Mouse (Mus musculus) stomach, embryonic 15.5 days (tissue): ENCODE measurements around the gene Zdhhc17. TPM values are rescaled to one million over a fixed set of nuclear protein-coding genes. Genes with fewer than 3 reads are reported as not detected.

Experiments
- ATAC-seq: fragments of 200-750 bp; cut with Nextera tagmentation; 2 replicates; pipeline ENCODE4 v1.8.0; 2017; ENCODE audit warnings: low read depth, moderate number of reproducible peaks, moderate TSS enrichment; ENCODE audit not compliant: insufficient read depth, low FRiP score
- H3K27ac ChIP-seq: fragments of 300-500 bp; sonication (generic); 2 replicates; pipeline ENCODE4 v1.5.1; 2015; ENCODE audit warnings: mild to moderate bottlenecking, inconsistent platforms
- H3K27me3 ChIP-seq: fragments of 300-500 bp; sonication (generic); replicated peaks from 2 replicates; pipeline ENCODE4 v1.6.1; 2015; ENCODE audit warnings: inconsistent platforms
- H3K36me3 ChIP-seq: fragments of 300-500 bp; sonication (generic); 2 replicates; pipeline ENCODE4 v1.6.1; 2015; ENCODE audit warnings: inconsistent platforms
- H3K4me1 ChIP-seq: fragments of 300-500 bp; sonication (generic); 2 replicates; pipeline ENCODE4 v1.6.1; 2015; ENCODE audit warnings: inconsistent platforms
- H3K4me2 ChIP-seq: fragments of 300-500 bp; sonication (generic); 2 replicates; pipeline ENCODE4 v1.6.1; 2015; ENCODE audit warnings: mild to moderate bottlenecking, inconsistent platforms
- H3K4me3 ChIP-seq: fragments of 300-500 bp; sonication (generic); replicated peaks from 2 replicates; pipeline ENCODE4 v1.5.1; 2015; ENCODE audit warnings: inconsistent platforms
- H3K9ac ChIP-seq: fragments of 300-500 bp; sonication (generic); 2 replicates; pipeline ENCODE4 v1.6.1; 2015; ENCODE audit warnings: inconsistent platforms
- H3K9me3 ChIP-seq: fragments of 300-500 bp; sonication (generic); 2 replicates; pipeline ENCODE4 v1.6.1; 2016; ENCODE audit warnings: inconsistent platforms
- WGBS: fragments of 180-500 bp; shearing (Covaris S2); methylation state at CpG from one replicate; pipeline ENCODE4 v1.1.7; 2015; 5-methylcytosine and 5-hydroxymethylcytosine counted together
- polyA plus RNA-seq: library from polyadenylated mRNA; unstranded; fragments of >200 nt; fragmentation: Nextera tagmentation; extraction: Ambion mirVana; gene quantifications from 2 replicates; pipeline ENCODE4 v1.2.1, GENCODE M21; 2015

Gene Zdhhc17
- polyA plus RNA-seq, 1 experiment from 2014 or later = 17.5 TPM

GRCm38 (mm10) chr10:110931913-110932560 lies 77.9 kb downstream of the Zdhhc17 start:
- Histone ChIP-seq H3K9ac (no peak overlapping the region), H3K27me3 (no peaks in the 10 kb centered on the region), H3K4me1 (peaks cover 27% of the 10 kb centered on the region), H3K9me3 (no peaks in the 10 kb centered on the region), H3K36me3 (no peaks in the 10 kb centered on the region), H3K27ac (peak overlapping the region; percentile 44; the same call in 1 of the 2 replicates), H3K4me3 (peak overlapping the region; percentile 8; the same call in 1 of the 2 replicates), H3K4me2 (peak overlapping the region; percentile 35)
- 57% methylated on average over 20 of the region's 20 CpGs for WGBS
- no peak for ATAC-seq

- WGBS = 68% methylated on average over 13 of the region's 13 CpGs
- no peaks in the 10 kb centered on the region for H3K27me3 ChIP-seq
- peak overlapping the region; percentile 44; the same call in 1 of the 2 replicates for H3K27ac ChIP-seq
- peaks cover 32% of the 10 kb centered on the region for H3K4me1 ChIP-seq
- H3K4me3 ChIP-seq = peak overlapping the region; percentile 8; the same call in 1 of the 2 replicates
- no peaks in the 10 kb centered on the region for H3K9me3 ChIP-seq
- no peaks in the 10 kb centered on the region for H3K36me3 ChIP-seq
- H3K4me2 ChIP-seq = peak overlapping the region; percentile 35
- no peak overlapping the region for H3K9ac ChIP-seq
- no peak for ATAC-seq
Observed at GRCm38 (mm10) chr10:110931161-110931912, 78.6 kb downstream of the Zdhhc17 start.

DNA sequence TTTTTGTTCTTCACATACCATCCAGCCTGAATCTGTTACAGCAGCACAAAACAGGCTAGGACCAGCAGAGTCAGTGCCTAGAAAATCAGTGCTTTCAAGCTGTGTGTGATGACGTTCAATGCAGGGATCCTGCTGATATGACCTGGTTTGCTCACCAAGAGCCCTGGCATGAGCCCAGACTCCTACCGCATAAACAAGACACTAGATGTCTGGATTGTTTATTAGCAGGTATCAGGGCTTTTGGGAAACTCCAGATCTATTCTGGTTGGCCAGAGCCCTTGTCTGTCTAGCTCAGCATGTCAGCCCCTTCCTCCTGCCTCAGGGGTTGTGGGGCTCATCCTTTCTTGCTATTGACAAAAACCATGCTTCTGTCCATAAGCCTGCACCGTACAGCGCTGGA lies 80.2 kb downstream of the Zdhhc17 start:
- Histone ChIP-seq H3K4me3 (no peak overlapping the region), H3K4me1 (peaks cover 41% of the 10 kb centered on the region), H3K36me3 (no peaks in the 10 kb centered on the region), H3K27me3 (no peaks in the 10 kb centered on the region), H3K4me2 (no peak overlapping the region), H3K9me3 (no peaks in the 10 kb centered on the region), H3K27ac (no peak overlapping the region), H3K9ac (no peak overlapping the region)
- ATAC-seq = no peak
- WGBS = 48% methylated on average over 4 of the region's 4 CpGs

DNA sequence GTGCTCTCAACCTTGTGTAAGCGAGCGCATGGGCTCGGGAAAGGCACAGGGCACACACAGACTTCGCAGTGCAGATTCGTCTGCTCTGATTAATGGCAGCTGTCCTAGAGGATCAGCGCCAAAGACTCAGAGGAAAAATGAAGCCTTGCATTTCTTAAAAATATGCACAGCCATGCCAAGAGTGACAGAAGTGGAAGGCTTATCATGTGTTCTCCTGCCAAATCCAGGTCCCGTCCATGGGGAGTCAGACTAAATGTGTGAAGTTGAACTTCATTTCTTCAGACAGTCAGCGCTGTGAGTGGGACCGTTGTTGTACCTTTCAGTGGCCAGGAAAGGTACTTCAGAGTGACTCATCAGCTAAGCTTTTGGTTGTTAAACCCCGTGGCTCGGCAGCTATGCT lies 82.4 kb downstream of the Zdhhc17 start:
- H3K27me3 ChIP-seq = no peaks in the 10 kb centered on the region
- H3K4me2 ChIP-seq = peak overlapping the region; percentile 32; the same call in 1 of the 2 replicates
- H3K4me1 ChIP-seq = peaks cover 48% of the 10 kb centered on the region
- H3K9me3 ChIP-seq = no peaks in the 10 kb centered on the region
- peak; percentile 40; the same call in 1 of the 2 replicates for ATAC-seq
- WGBS = 25% methylated on average over 11 of the region's 11 CpGs
- H3K36me3 ChIP-seq = no peaks in the 10 kb centered on the region
- peak overlapping the region; percentile 33; the same call in 1 of the 2 replicates for H3K27ac ChIP-seq
- H3K4me3 ChIP-seq = no peak overlapping the region
- no peak overlapping the region for H3K9ac ChIP-seq

- ATAC-seq = no peak
Observed at GRCm38 (mm10) chr10:110922612-110923011, 87.3 kb downstream of the Zdhhc17 start.

GRCm38 (mm10) chr10:110921890-110922289 lies 88.0 kb downstream of the Zdhhc17 start:
- 47% methylated on average over 3 of the region's 3 CpGs for WGBS
- no peaks in the 10 kb centered on the region for H3K36me3 ChIP-seq
- H3K4me1 ChIP-seq = peaks cover 37% of the 10 kb centered on the region
- H3K4me2 ChIP-seq = peak overlapping the region; percentile 86
- H3K9ac ChIP-seq = no peak overlapping the region
- peak overlapping the region; percentile 48; the same call in 1 of the 2 replicates for H3K27ac ChIP-seq
- no peaks in the 10 kb centered on the region for H3K27me3 ChIP-seq
- H3K4me3 ChIP-seq = peak overlapping the region; percentile 75
- peak; percentile 23; the same call in 1 of the 2 replicates for ATAC-seq
- H3K9me3 ChIP-seq = no peaks in the 10 kb centered on the region

More at GRCm38 (mm10) chr10:110922612-110923011, 87.3 kb downstream of the Zdhhc17 start:
- no peaks in the 10 kb centered on the region for H3K27me3 ChIP-seq
- peaks cover 44% of the 10 kb centered on the region for H3K4me1 ChIP-seq
- 0 out of 2 replicates have a peak overlapping the region, but pooled peaks have one; percentile 75 for H3K4me3 ChIP-seq
- H3K27ac ChIP-seq = peak overlapping the region; percentile 19
- WGBS = 61% methylated on average over 9 of the region's 9 CpGs
- no peaks in the 10 kb centered on the region for H3K9me3 ChIP-seq
- H3K4me2 ChIP-seq = peak overlapping the region; percentile 86; the same call in 1 of the 2 replicates
- no peak overlapping the region for H3K9ac ChIP-seq
- no peaks in the 10 kb centered on the region for H3K36me3 ChIP-seq

GRCm38 (mm10) chr10:110920368-110920950 lies 89.5 kb downstream of the Zdhhc17 start:
- peaks cover 26% of the 10 kb centered on the region for H3K4me1 ChIP-seq
- no peaks in the 10 kb centered on the region for H3K36me3 ChIP-seq
- H3K4me3 ChIP-seq = peak overlapping the region; percentile 75
- H3K9me3 ChIP-seq = no peaks in the 10 kb centered on the region
- peak overlapping the region; percentile 58 for H3K9ac ChIP-seq
- ATAC-seq = peak; percentile 27; the same call in 1 of the 2 replicates
- peak overlapping the region; percentile 86 for H3K4me2 ChIP-seq
- WGBS = 1% methylated on average over 15 of the region's 15 CpGs
- H3K27me3 ChIP-seq = no peaks in the 10 kb centered on the region
- peak overlapping the region; percentile 98 for H3K27ac ChIP-seq

- Histone ChIP-seq H3K9ac (peak within 1 kb of the TSS; percentile 58), H3K4me3 (peak within 1 kb of the TSS; percentile 75), H3K27ac (peak within 1 kb of the TSS; percentile 98), H3K9me3 (no peaks in the 10 kb centered on the region), H3K4me2 (peak within 1 kb of the TSS; percentile 86), H3K4me1 (peaks cover 25% of the 10 kb centered on the region), H3K36me3 (no peaks in the 10 kb centered on the region), H3K27me3 (no peaks in the 10 kb centered on the region)
- WGBS = under 1% methylated on average over 67 of the region's 67 CpGs
- ATAC-seq = peak; percentile 89
Observed at GRCm38 (mm10) chr10:110919531-110920343, 90.2 kb downstream of the Zdhhc17 start, which contains the start of gene Csrp2. Gene Csrp2, plus strand, starts transcription at chr10:110919789.

GRCm38 (mm10) chr10:110918414-110919391 lies 91.2 kb downstream of the Zdhhc17 start:
- 16% methylated on average over 26 of the region's 26 CpGs for WGBS
- H3K4me1 ChIP-seq = peaks cover 25% of the 10 kb centered on the region
- peak overlapping the region; percentile 75 for H3K4me3 ChIP-seq
- H3K36me3 ChIP-seq = no peaks in the 10 kb centered on the region
- no peaks in the 10 kb centered on the region for H3K9me3 ChIP-seq
- ATAC-seq = no peak
- peak overlapping the region; percentile 98 for H3K27ac ChIP-seq
- no peak overlapping the region for H3K9ac ChIP-seq
- peak overlapping the region; percentile 86 for H3K4me2 ChIP-seq
- H3K27me3 ChIP-seq = no peaks in the 10 kb centered on the region

GRCm38 (mm10) chr10:110917521-110917920 lies 92.4 kb downstream of the Zdhhc17 start:
- H3K4me2 ChIP-seq = no peak overlapping the region
- no peak for ATAC-seq
- no peaks in the 10 kb centered on the region for H3K36me3 ChIP-seq
- H3K9ac ChIP-seq = no peak overlapping the region
- 94% methylated on average over 6 of the region's 6 CpGs for WGBS
- no peaks in the 10 kb centered on the region for H3K9me3 ChIP-seq
- no peaks in the 10 kb centered on the region for H3K27me3 ChIP-seq
- no peak overlapping the region for H3K27ac ChIP-seq
- H3K4me1 ChIP-seq = peaks cover 18% of the 10 kb centered on the region
- no peak overlapping the region for H3K4me3 ChIP-seq
